Mouse (Mus musculus) embryonic facial prominence, embryonic 10.5 days (tissue): ENCODE data around the gene Emc6. TPM values are rescaled to one million over a fixed set of nuclear protein-coding genes. Genes with fewer than 3 reads are reported as not detected.

ENCODE experiments used
- DNase-seq: peaks from one replicate; pipeline ENCODE4 v3.0.0-alpha.2; 2017; ENCODE audit warnings: low spot score
- H3K27ac ChIP-seq: fragments of 300-500 bp; sonication (generic); replicated peaks from 2 replicates; pipeline ENCODE4 v1.5.1; 2016; ENCODE audit warnings: mild to moderate bottlenecking
- H3K27me3 ChIP-seq: fragments of 300-500 bp; sonication (generic); replicated peaks from 2 replicates; pipeline ENCODE4 v1.6.1; 2016; ENCODE audit warnings: low read depth, mild to moderate bottlenecking; ENCODE audit not compliant: poor library complexity, severe bottlenecking
- H3K36me3 ChIP-seq: fragments of 300-500 bp; sonication (generic); replicated peaks from 2 replicates; pipeline ENCODE4 v1.6.1; 2016; ENCODE audit warnings: mild to moderate bottlenecking, moderate library complexity
- H3K4me1 ChIP-seq: fragments of 300-500 bp; sonication (generic); 2 replicates; pipeline ENCODE4 v1.6.1; 2016
- H3K4me3 ChIP-seq: fragments of 300-500 bp; sonication (generic); 2 replicates; pipeline ENCODE4 v1.5.1; 2016; ENCODE audit warnings: mild to moderate bottlenecking, moderate library complexity
- H3K9me3 ChIP-seq: fragments of 300-500 bp; sonication (generic); 2 replicates; pipeline ENCODE4 v1.6.1; 2016; ENCODE audit warnings: mild to moderate bottlenecking
- WGBS: fragments of 180-500 bp; shearing (Covaris S2); methylation state at CpG from one replicate; pipeline ENCODE4 v1.1.7; 2016; 5-methylcytosine and 5-hydroxymethylcytosine counted together
- polyA plus RNA-seq: library from polyadenylated mRNA; unstranded; fragments of >200 nt; fragmentation: Nextera tagmentation; extraction: Ambion mirVana; gene quantifications from 2 replicates; pipeline ENCODE4 v1.2.1, GENCODE M21; 2016

The Emc6 gene
- polyA plus RNA-seq, 1 experiment from 2014 or later = 123 TPM

- WGBS = under 1% methylated on average over 32 of the region's 32 CpGs
- peak within 1 kb of the TSS; percentile 76 for H3K4me3 ChIP-seq
- no peaks in the 10 kb centered on the region for H3K9me3 ChIP-seq
- peaks cover 20% of the 10 kb centered on the region for H3K4me1 ChIP-seq
- H3K27ac ChIP-seq = peak within 1 kb of the TSS; percentile 74
- DNase-seq = peak; percentile 94
- peaks cover 10% of the 10 kb centered on the region; the same call in 1 of the 2 replicates for H3K36me3 ChIP-seq
- H3K27me3 ChIP-seq = no peaks in the 10 kb centered on the region; the same call in 1 of the 2 replicates
These were observed 22.4 kb upstream of the Emc6 start, which contains the start of gene Shpk for GRCm38 (mm10) chr11:73199230-73199712. TSS of gene Shpk (plus strand) at chr11:73199460.

GRCm38 (mm10) chr11:73198603-73199229 lies 21.9 kb upstream of the Emc6 start, which contains the start of gene Ctns:
TSS of gene Ctns (minus strand) at chr11:73199042.
- H3K27ac ChIP-seq = peak within 1 kb of the TSS; percentile 74
- no peaks in the 10 kb centered on the region; the same call in 1 of the 2 replicates for H3K27me3 ChIP-seq
- H3K4me1 ChIP-seq = peaks cover 20% of the 10 kb centered on the region
- WGBS = 1% methylated on average over 22 of the region's 22 CpGs
- no peaks in the 10 kb centered on the region for H3K9me3 ChIP-seq
- peaks cover 10% of the 10 kb centered on the region; the same call in 1 of the 2 replicates for H3K36me3 ChIP-seq
- DNase-seq = peak; percentile 85
- H3K4me3 ChIP-seq = peak within 1 kb of the TSS; percentile 76

GRCm38 (mm10) chr11:73198190-73198589 lies 21.4 kb upstream of the Emc6 start:
- peaks cover 20% of the 10 kb centered on the region for H3K4me1 ChIP-seq
- 7% methylated on average over 1 of the region's 1 CpGs for WGBS
- H3K36me3 ChIP-seq = peaks cover 10% of the 10 kb centered on the region; the same call in 1 of the 2 replicates
- peak overlapping the region; percentile 76 for H3K4me3 ChIP-seq
- no peak for DNase-seq
- H3K27ac ChIP-seq = no peak overlapping the region; the same call in 1 of the 2 replicates
- H3K9me3 ChIP-seq = no peaks in the 10 kb centered on the region
- H3K27me3 ChIP-seq = no peaks in the 10 kb centered on the region; the same call in 1 of the 2 replicates

GRCm38 (mm10) chr11:73194444-73194843 lies 17.6 kb upstream of the Emc6 start:
- Histone ChIP-seq H3K4me3 (no peak overlapping the region), H3K27me3 (no peaks in the 10 kb centered on the region), H3K4me1 (peaks cover 14% of the 10 kb centered on the region), H3K9me3 (no peaks in the 10 kb centered on the region), H3K36me3 (peaks cover 41% of the 10 kb centered on the region), H3K27ac (no peak overlapping the region)
- WGBS = 87% methylated on average over 2 of the region's 2 CpGs
- DNase-seq = no peak

GRCm38 (mm10) chr11:73193047-73193446 lies 16.2 kb upstream of the Emc6 start:
- 71% methylated on average over 6 of the region's 6 CpGs for WGBS
- peaks cover 49% of the 10 kb centered on the region for H3K36me3 ChIP-seq

GRCm38 (mm10) chr11:73187231-73187630 lies 10.4 kb upstream of the Emc6 start:
- Histone ChIP-seq H3K4me3 (no peak overlapping the region), H3K27me3 (no peaks in the 10 kb centered on the region), H3K9me3 (no peaks in the 10 kb centered on the region), H3K4me1 (no peaks in the 10 kb centered on the region), H3K27ac (no peak overlapping the region), H3K36me3 (peaks cover 88% of the 10 kb centered on the region)
- WGBS = 82% methylated on average over 6 of the region's 6 CpGs
- DNase-seq = no peak

More at GRCm38 (mm10) chr11:73193047-73193446, 16.2 kb upstream of the Emc6 start:
- no peak for DNase-seq
- Histone ChIP-seq H3K4me3 (no peak overlapping the region), H3K9me3 (no peaks in the 10 kb centered on the region), H3K4me1 (peaks cover 7% of the 10 kb centered on the region), H3K27ac (no peak overlapping the region), H3K27me3 (no peaks in the 10 kb centered on the region)

GRCm38 (mm10) chr11:73185872-73186615 lies 9.2 kb upstream of the Emc6 start:
- no peak for DNase-seq
- Histone ChIP-seq H3K4me3 (no peak overlapping the region), H3K4me1 (no peaks in the 10 kb centered on the region), H3K36me3 (peaks cover 81% of the 10 kb centered on the region), H3K27me3 (no peaks in the 10 kb centered on the region), H3K9me3 (no peaks in the 10 kb centered on the region), H3K27ac (no peak overlapping the region)
- WGBS = 90% methylated on average over 10 of the region's 10 CpGs

GRCm38 (mm10) chr11:73177895-73178294 lies 1.1 kb upstream of the Emc6 start:
- H3K9me3 ChIP-seq = no peaks in the 10 kb centered on the region
- peaks cover 26% of the 10 kb centered on the region for H3K4me1 ChIP-seq
- peaks cover 32% of the 10 kb centered on the region for H3K36me3 ChIP-seq
- peak overlapping the region; percentile 97 for H3K4me3 ChIP-seq
- no peak for DNase-seq
- WGBS = 4% methylated on average over 2 of the region's 2 CpGs
- H3K27me3 ChIP-seq = no peaks in the 10 kb centered on the region
- peak overlapping the region; percentile 94 for H3K27ac ChIP-seq

GRCm38 (mm10) chr11:73177509-73177875 lies 655 bp upstream of the Emc6 start:
- DNase-seq = peak; percentile 90
- under 1% methylated on average over 28 of the region's 28 CpGs for WGBS

GRCm38 (mm10) chr11:73176186-73176585 lies 651 bp downstream of the Emc6 start:
- H3K9me3 ChIP-seq = no peaks in the 10 kb centered on the region
- peak overlapping the region; percentile 94 for H3K27ac ChIP-seq

More at GRCm38 (mm10) chr11:73177509-73177875, 655 bp upstream of the Emc6 start:
- H3K27me3 ChIP-seq = no peaks in the 10 kb centered on the region
- H3K4me1 ChIP-seq = peaks cover 26% of the 10 kb centered on the region
- H3K27ac ChIP-seq = peak overlapping the region; percentile 94
- H3K9me3 ChIP-seq = no peaks in the 10 kb centered on the region
- peaks cover 34% of the 10 kb centered on the region for H3K36me3 ChIP-seq
- peak overlapping the region; percentile 97 for H3K4me3 ChIP-seq

GRCm38 (mm10) chr11:73175612-73176011 lies 1.2 kb downstream of the Emc6 start:
- DNase-seq = peak; percentile 26
- H3K4me1 ChIP-seq = peaks cover 26% of the 10 kb centered on the region
- peak overlapping the region; percentile 97 for H3K4me3 ChIP-seq
- H3K9me3 ChIP-seq = no peaks in the 10 kb centered on the region
- 43% methylated on average over 8 of the region's 8 CpGs for WGBS
- H3K36me3 ChIP-seq = peaks cover 44% of the 10 kb centered on the region
- H3K27me3 ChIP-seq = no peaks in the 10 kb centered on the region
- no peak overlapping the region for H3K27ac ChIP-seq

More at GRCm38 (mm10) chr11:73176186-73176585, 651 bp downstream of the Emc6 start:
- peaks cover 26% of the 10 kb centered on the region for H3K4me1 ChIP-seq
- H3K4me3 ChIP-seq = peak overlapping the region; percentile 97
- H3K27me3 ChIP-seq = no peaks in the 10 kb centered on the region
- WGBS = 1% methylated on average over 15 of the region's 15 CpGs
- no peak for DNase-seq
- H3K36me3 ChIP-seq = peaks cover 42% of the 10 kb centered on the region

- 84% methylated on average over 5 of the region's 5 CpGs for WGBS
- no peaks in the 10 kb centered on the region for H3K9me3 ChIP-seq
- H3K4me1 ChIP-seq = peaks cover 12% of the 10 kb centered on the region
- no peaks in the 10 kb centered on the region for H3K27me3 ChIP-seq
- no peak overlapping the region for H3K27ac ChIP-seq
- DNase-seq = no peak
- H3K36me3 ChIP-seq = peaks cover 50% of the 10 kb centered on the region
- H3K4me3 ChIP-seq = no peak overlapping the region
These were observed 4.7 kb downstream of the Emc6 start for GRCm38 (mm10) chr11:73172186-73172585.
